Mouse (Mus musculus): ENCODE data around the gene Corin. TPM values are rescaled to one million over a fixed set of nuclear protein-coding genes. Genes with fewer than 3 reads are reported as not detected.
A peak's percentile ranks its signal among the peaks of the same experiment; 100 is the strongest.

Corin gene
- polyA plus RNA-seq, 1 experiment from 2014 or later: 1.1 TPM

GRCm38 (mm10) chr5:72411874-72412329 is 92.4 kb downstream of the Corin start:
- no peak overlapping the region for H3K27ac ChIP-seq (ENCODE audit: low read depth, low read length)
- H3K27me3 ChIP-seq (replicated peaks; ENCODE audit: control insufficient read depth, insufficient read depth, low read length): no peaks in the 10 kb centered on the region
- no peak for ATAC-seq
- H3K9me3 ChIP-seq (ENCODE audit: control insufficient read depth, low read length): no peaks in the 10 kb centered on the region
- H3K4me1 ChIP-seq (ENCODE audit: control insufficient read depth, insufficient read depth, low read depth, low read length): no peaks in the 10 kb centered on the region
- WGBS: 39% methylated on average over 10 of the region's 10 CpGs
- no peak overlapping the region for H3K4me2 ChIP-seq (ENCODE audit: low read length)
- H3K9ac ChIP-seq (ENCODE audit: low read depth, low read length): no peak overlapping the region
- no peaks in the 10 kb centered on the region for H3K36me3 ChIP-seq (ENCODE audit: control insufficient read depth, insufficient read depth, low read length)
- no peak overlapping the region for H3K4me3 ChIP-seq (ENCODE audit: low read length)

- Histone ChIP-seq H3K27me3 (replicated peaks; ENCODE audit: control insufficient read depth, insufficient read depth, low read length) (no peaks in the 10 kb centered on the region), H3K36me3 (ENCODE audit: control insufficient read depth, insufficient read depth, low read length) (no peaks in the 10 kb centered on the region), H3K4me3 (ENCODE audit: low read length) (no peak overlapping the region), H3K27ac (ENCODE audit: low read depth, low read length) (no peak overlapping the region), H3K4me1 (ENCODE audit: control insufficient read depth, insufficient read depth, low read depth, low read length) (no peaks in the 10 kb centered on the region), H3K9ac (ENCODE audit: low read depth, low read length) (no peak overlapping the region), H3K9me3 (ENCODE audit: control insufficient read depth, low read length) (no peaks in the 10 kb centered on the region), H3K4me2 (ENCODE audit: low read length) (no peak overlapping the region)
- ATAC-seq: no peak
- 97% methylated on average over 3 of the region's 3 CpGs for WGBS
These were observed 93.4 kb downstream of the Corin start for GRCm38 (mm10) chr5:72410841-72411240.

- Histone ChIP-seq H3K36me3 (ENCODE audit: control insufficient read depth, insufficient read depth, low read length) (no peaks in the 10 kb centered on the region), H3K27me3 (replicated peaks; ENCODE audit: control insufficient read depth, insufficient read depth, low read length) (no peaks in the 10 kb centered on the region), H3K4me3 (ENCODE audit: low read length) (no peak overlapping the region), H3K4me1 (ENCODE audit: control insufficient read depth, insufficient read depth, low read depth, low read length) (no peaks in the 10 kb centered on the region; the same call in 1 of the 2 replicates), H3K9me3 (ENCODE audit: control insufficient read depth, low read length) (no peaks in the 10 kb centered on the region), H3K9ac (ENCODE audit: low read depth, low read length) (no peak overlapping the region), H3K4me2 (ENCODE audit: low read length) (no peak overlapping the region), H3K27ac (ENCODE audit: low read depth, low read length) (no peak overlapping the region)
- no peak for ATAC-seq
- WGBS: 75% methylated on average over 9 of the region's 9 CpGs
These were observed 100.9 kb downstream of the Corin start for GRCm38 (mm10) chr5:72403376-72403775.

- Histone ChIP-seq H3K27ac (ENCODE audit: low read depth, low read length) (no peak overlapping the region), H3K4me1 (ENCODE audit: control insufficient read depth, insufficient read depth, low read depth, low read length) (no peaks in the 10 kb centered on the region; the same call in 1 of the 2 replicates), H3K4me2 (ENCODE audit: low read length) (no peak overlapping the region), H3K4me3 (ENCODE audit: low read length) (no peak overlapping the region), H3K9ac (ENCODE audit: low read depth, low read length) (no peak overlapping the region), H3K9me3 (ENCODE audit: control insufficient read depth, low read length) (no peaks in the 10 kb centered on the region), H3K36me3 (ENCODE audit: control insufficient read depth, insufficient read depth, low read length) (no peaks in the 10 kb centered on the region), H3K27me3 (replicated peaks; ENCODE audit: control insufficient read depth, insufficient read depth, low read length) (no peaks in the 10 kb centered on the region)
- no peak for ATAC-seq
- 81% methylated on average over 5 of the region's 5 CpGs for WGBS
These were observed 101.4 kb downstream of the Corin start for GRCm38 (mm10) chr5:72402913-72403312.

- no peaks in the 10 kb centered on the region for H3K9me3 ChIP-seq (ENCODE audit: control insufficient read depth, low read length)
- peak; percentile 85 for ATAC-seq
- no peak overlapping the region for H3K27ac ChIP-seq (ENCODE audit: low read depth, low read length)
- H3K4me1 ChIP-seq (ENCODE audit: control insufficient read depth, insufficient read depth, low read depth, low read length): no peaks in the 10 kb centered on the region; the same call in 1 of the 2 replicates
- no peaks in the 10 kb centered on the region for H3K27me3 ChIP-seq (replicated peaks; ENCODE audit: control insufficient read depth, insufficient read depth, low read length)
- H3K4me3 ChIP-seq (ENCODE audit: low read length): no peak overlapping the region
- no peaks in the 10 kb centered on the region for H3K36me3 ChIP-seq (ENCODE audit: control insufficient read depth, insufficient read depth, low read length)
- H3K4me2 ChIP-seq (ENCODE audit: low read length): no peak overlapping the region
- WGBS: 46% methylated on average over 10 of the region's 10 CpGs
- H3K9ac ChIP-seq (ENCODE audit: low read depth, low read length): no peak overlapping the region
These were observed 102.5 kb downstream of the Corin start for GRCm38 (mm10) chr5:72401778-72402177.

- H3K4me2 ChIP-seq (ENCODE audit: low read length): no peak overlapping the region
- WGBS: 86% methylated on average over 3 of the region's 3 CpGs
- H3K4me3 ChIP-seq (ENCODE audit: low read length): no peak overlapping the region
- H3K36me3 ChIP-seq (ENCODE audit: control insufficient read depth, insufficient read depth, low read length): no peaks in the 10 kb centered on the region
- H3K4me1 ChIP-seq (ENCODE audit: control insufficient read depth, insufficient read depth, low read depth, low read length): no peaks in the 10 kb centered on the region; the same call in 1 of the 2 replicates
- no peak overlapping the region for H3K27ac ChIP-seq (ENCODE audit: low read depth, low read length)
- H3K9me3 ChIP-seq (ENCODE audit: control insufficient read depth, low read length): no peaks in the 10 kb centered on the region
- H3K9ac ChIP-seq (ENCODE audit: low read depth, low read length): no peak overlapping the region
- ATAC-seq: no peak
- no peaks in the 10 kb centered on the region for H3K27me3 ChIP-seq (replicated peaks; ENCODE audit: control insufficient read depth, insufficient read depth, low read length)
These were observed 103.0 kb downstream of the Corin start for GRCm38 (mm10) chr5:72401251-72401650.

- H3K9me3 ChIP-seq (ENCODE audit: control insufficient read depth, low read length): no peaks in the 10 kb centered on the region
- 73% methylated on average over 1 of the region's 1 CpGs for WGBS
- no peak for ATAC-seq
- no peak overlapping the region for H3K9ac ChIP-seq (ENCODE audit: low read depth, low read length)
- H3K36me3 ChIP-seq (ENCODE audit: control insufficient read depth, insufficient read depth, low read length): no peaks in the 10 kb centered on the region
- H3K27me3 ChIP-seq (replicated peaks; ENCODE audit: control insufficient read depth, insufficient read depth, low read length): no peaks in the 10 kb centered on the region
- H3K27ac ChIP-seq (ENCODE audit: low read depth, low read length): no peak overlapping the region
- H3K4me2 ChIP-seq (ENCODE audit: low read length): no peak overlapping the region
- H3K4me1 ChIP-seq (ENCODE audit: control insufficient read depth, insufficient read depth, low read depth, low read length): no peaks in the 10 kb centered on the region
- no peak overlapping the region for H3K4me3 ChIP-seq (ENCODE audit: low read length)
These were observed 122.1 kb downstream of the Corin start for GRCm38 (mm10) chr5:72382148-72382547.

GRCm38 (mm10) chr5:72380616-72381015 is 123.7 kb downstream of the Corin start:
- no peak overlapping the region for H3K4me3 ChIP-seq (ENCODE audit: low read length)
- H3K9ac ChIP-seq (ENCODE audit: low read depth, low read length): no peak overlapping the region
- H3K4me1 ChIP-seq (ENCODE audit: control insufficient read depth, insufficient read depth, low read depth, low read length): no peaks in the 10 kb centered on the region
- H3K36me3 ChIP-seq (ENCODE audit: control insufficient read depth, insufficient read depth, low read length): no peaks in the 10 kb centered on the region
- no peaks in the 10 kb centered on the region for H3K27me3 ChIP-seq (replicated peaks; ENCODE audit: control insufficient read depth, insufficient read depth, low read length)
- no peak overlapping the region for H3K4me2 ChIP-seq (ENCODE audit: low read length)
- no peak for ATAC-seq
- 75% methylated on average over 8 of the region's 8 CpGs for WGBS
- H3K9me3 ChIP-seq (ENCODE audit: control insufficient read depth, low read length): no peaks in the 10 kb centered on the region
- H3K27ac ChIP-seq (ENCODE audit: low read depth, low read length): no peak overlapping the region

- WGBS: 68% methylated on average over 3 of the region's 3 CpGs
- ATAC-seq: no peak
- no peak overlapping the region for H3K9ac ChIP-seq (ENCODE audit: low read depth, low read length)
- no peak overlapping the region for H3K27ac ChIP-seq (ENCODE audit: low read depth, low read length)
- no peak overlapping the region for H3K4me3 ChIP-seq (ENCODE audit: low read length)
- no peaks in the 10 kb centered on the region for H3K4me1 ChIP-seq (ENCODE audit: control insufficient read depth, insufficient read depth, low read depth, low read length)
- H3K9me3 ChIP-seq (ENCODE audit: control insufficient read depth, low read length): no peaks in the 10 kb centered on the region
- no peaks in the 10 kb centered on the region for H3K36me3 ChIP-seq (ENCODE audit: control insufficient read depth, insufficient read depth, low read length)
- H3K4me2 ChIP-seq (ENCODE audit: low read length): no peak overlapping the region
- H3K27me3 ChIP-seq (replicated peaks; ENCODE audit: control insufficient read depth, insufficient read depth, low read length): no peaks in the 10 kb centered on the region
These were observed 136.3 kb downstream of the Corin start for GRCm38 (mm10) chr5:72368004-72368403.

GRCm38 (mm10) chr5:72365801-72366200 is 138.5 kb downstream of the Corin start:
- H3K4me2 ChIP-seq (ENCODE audit: low read length): no peak overlapping the region
- ATAC-seq: no peak
- no peak overlapping the region for H3K4me3 ChIP-seq (ENCODE audit: low read length)
- H3K9ac ChIP-seq (ENCODE audit: low read depth, low read length): no peak overlapping the region
- no peaks in the 10 kb centered on the region for H3K4me1 ChIP-seq (ENCODE audit: control insufficient read depth, insufficient read depth, low read depth, low read length)
- no peak overlapping the region for H3K27ac ChIP-seq (ENCODE audit: low read depth, low read length)
- H3K9me3 ChIP-seq (ENCODE audit: control insufficient read depth, low read length): no peaks in the 10 kb centered on the region
- 75% methylated on average over 4 of the region's 4 CpGs for WGBS
- H3K36me3 ChIP-seq (ENCODE audit: control insufficient read depth, insufficient read depth, low read length): no peaks in the 10 kb centered on the region
- H3K27me3 ChIP-seq (replicated peaks; ENCODE audit: control insufficient read depth, insufficient read depth, low read length): no peaks in the 10 kb centered on the region
